Comparison of ENCODE assay signal across 13 mouse cellular contexts in the genomic region with DNA sequence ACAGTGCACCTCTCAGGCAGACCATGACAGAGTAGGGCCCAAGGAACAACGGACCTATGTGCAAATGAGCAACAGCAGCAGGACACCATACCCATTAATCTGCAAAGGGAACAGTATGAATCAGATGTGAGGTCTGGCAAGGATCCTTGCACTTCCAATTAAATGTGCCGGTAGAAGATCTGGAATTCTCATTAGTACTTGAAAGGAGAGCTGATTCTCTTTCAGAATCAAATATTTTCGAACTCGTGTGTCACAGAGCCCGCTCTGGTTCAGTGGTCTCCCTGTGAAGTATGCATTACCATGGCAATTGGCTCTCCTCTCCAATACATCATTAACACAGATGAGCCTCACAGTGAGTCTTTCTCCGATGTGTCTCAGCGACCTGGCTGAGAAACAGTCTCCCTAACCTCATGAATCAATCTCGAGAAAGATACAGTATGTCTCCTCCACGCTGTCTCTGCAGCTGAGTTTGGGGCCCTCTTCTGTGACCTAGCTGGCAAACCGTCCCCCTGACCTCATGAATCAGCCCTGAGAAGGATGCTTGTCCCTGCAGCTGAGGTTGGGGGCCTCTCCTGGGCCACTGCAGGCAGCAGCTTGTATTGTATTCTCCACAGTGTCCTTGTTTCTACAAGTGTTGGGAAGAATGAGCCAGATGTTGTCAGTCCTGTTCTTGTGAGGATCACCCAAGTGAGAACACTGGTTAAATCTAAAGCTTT.
DNase-seq lines count a peak whose midpoint lies in the region; ATAC-seq lines count a peak whose summit lies in the region.
"Had no signal": no experiment of that assay in that cellular context is flagged by ENCODE, and none has a peak within 500 bp of the region (broad histone marks: within the 10 kb centered on the region; RNA-seq: fewer than 3 reads in every experiment).

No protein-coding gene starts in this region.

- no peaks in the 10 kb centered on the region for H3K9me3 ChIP-seq in forebrain, embryonic 16.5 days (ENCODE audit: control insufficient read depth, low read length)
- no peaks in the 10 kb centered on the region for H3K9me3 ChIP-seq in midbrain, embryonic 12.5 days
- H3K9me3 ChIP-seq: liver, embryonic 15.5 days had no signal

- WGBS in forebrain, embryonic 16.5 days: 15% methylated on average over 10 of the region's 10 CpGs
- 58% methylated on average over 10 of the region's 10 CpGs for WGBS in midbrain, embryonic 12.5 days

- H3K27me3 ChIP-seq in forebrain, embryonic 16.5 days (replicated peaks; ENCODE audit: control insufficient read depth, insufficient read depth, low read length): no peaks in the 10 kb centered on the region
- H3K27me3 ChIP-seq in midbrain, embryonic 12.5 days: peaks cover 3% of the 10 kb centered on the region; the same call in 1 of the 2 replicates
- H3K27me3 ChIP-seq: liver, embryonic 15.5 days had no signal

- H3K4me2 ChIP-seq in forebrain, embryonic 16.5 days (ENCODE audit: low read length): no peak overlapping the region
- H3K4me2 ChIP-seq in midbrain, embryonic 12.5 days (replicated peaks): no peak overlapping the region
- H3K4me2 ChIP-seq: liver, embryonic 15.5 days had no signal

- H3K9ac ChIP-seq in forebrain, embryonic 16.5 days (replicated peaks; ENCODE audit: low read depth, low read length): no peak overlapping the region
- H3K9ac ChIP-seq in midbrain, embryonic 12.5 days (replicated peaks): no peak overlapping the region
- H3K9ac ChIP-seq: liver, embryonic 15.5 days had no signal

- H3K4me3 ChIP-seq in forebrain, embryonic 16.5 days (replicated peaks; ENCODE audit: low read length): no peak overlapping the region
- H3K4me3 ChIP-seq in midbrain, embryonic 12.5 days: no peak overlapping the region
- H3K4me3 ChIP-seq: liver, embryonic 15.5 days had no signal

- H3K27ac ChIP-seq in forebrain, embryonic 16.5 days (ENCODE audit: low read length): peak overlapping the region; percentile 11
- 0 out of 2 replicates have a peak overlapping the region, but pooled peaks have one; percentile 39 for H3K27ac ChIP-seq in midbrain, embryonic 12.5 days (replicated peaks)
- H3K27ac ChIP-seq: liver, embryonic 15.5 days; stomach, postnatal 0 days had no signal

- peak; percentile 52 for ATAC-seq in forebrain, embryonic 16.5 days
- no peak for ATAC-seq in midbrain, embryonic 12.5 days (ENCODE audit: low FRiP score, low read depth)

- H3K4me1 ChIP-seq in forebrain, embryonic 16.5 days (replicated peaks; ENCODE audit: control insufficient read depth, insufficient read depth, low read length): peaks cover 51% of the 10 kb centered on the region
- H3K4me1 ChIP-seq in midbrain, embryonic 12.5 days: peaks cover 40% of the 10 kb centered on the region
- H3K4me1 ChIP-seq: liver, embryonic 15.5 days had no signal

- H3K36me3 ChIP-seq in forebrain, embryonic 16.5 days (ENCODE audit: control insufficient read depth, insufficient read depth): no peaks in the 10 kb centered on the region
- H3K36me3 ChIP-seq in midbrain, embryonic 12.5 days: no peaks in the 10 kb centered on the region
- H3K36me3 ChIP-seq: liver, embryonic 15.5 days had no signal

- DNase-seq in cerebellum, postnatal 25 days: peak; percentile 22 to 27
- no peak for DNase-seq in cerebellum, adult 11-12 months
- DNase-seq in 3T3-L1 (ENCODE audit: low read depth, low spot score): peak; percentile 15
- DNase-seq in retina, embryonic 14.5 days (ENCODE audit: low spot score): no peak
- no peak for DNase-seq in spleen, postnatal 36 days (ENCODE audit: low spot score in 2 of 2)
- no peak for DNase-seq in lung, postnatal 36 days
- DNase-seq: gastrocnemius, postnatal 10 days; kidney, adult 11 months; layer of hippocampus, postnatal 36 days had no signal

Comparison
In these comparisons a context has a peak if more than half of its experiments do, and no peak if none do; other contexts are left out.
1. DNase-seq: peak in cerebellum, postnatal 25 days (2 of 2) and 3T3-L1 (single experiment); none in cerebellum, adult 11-12 months (single experiment), retina, embryonic 14.5 days (single experiment), spleen, postnatal 36 days (0 of 2) and lung, postnatal 36 days (single experiment).